In genomic region chr6:88842731-88843151, GRCm38 (mm10) we compare ENCODE assay signal across 8 mouse cellular contexts. TPM values are rescaled to one million over a fixed set of nuclear protein-coding genes. Genes with fewer than 3 reads are reported as not detected.
DNase-seq lines count a peak whose midpoint lies in the region; ATAC-seq and TF ChIP-seq lines count a peak whose summit lies in the region.

No protein-coding gene starts in this region.

- WGBS in heart, embryonic 12.5 days = under 1% methylated on average over 32 of the region's 32 CpGs
- WGBS in liver, embryonic 12.5 days (ENCODE audit: insufficient replicate concordance) = 3% methylated on average over 32 of the region's 32 CpGs

- H3K9me3 ChIP-seq in heart, embryonic 12.5 days (replicated peaks) = no peaks in the 10 kb centered on the region
- H3K9me3 ChIP-seq in E14TG2a.4 (ENCODE audit: low read length) = no peaks in the 10 kb centered on the region
- H3K9me3 ChIP-seq in liver, embryonic 12.5 days (replicated peaks) = no peaks in the 10 kb centered on the region

- H3K27me3 ChIP-seq in heart, embryonic 12.5 days (replicated peaks) = no peaks in the 10 kb centered on the region
- no peaks in the 10 kb centered on the region for H3K27me3 ChIP-seq in E14TG2a.4 (ENCODE audit: insufficient read depth, low read length)
- peaks cover 18% of the 10 kb centered on the region; the same call in 1 of the 2 replicates for H3K27me3 ChIP-seq in liver, embryonic 12.5 days (replicated peaks)

- peak overlapping the region; percentile 89 for H3K4me3 ChIP-seq in heart, embryonic 12.5 days
- H3K4me3 ChIP-seq in E14TG2a.4 (replicated peaks; ENCODE audit: low read length) = peak overlapping the region; percentile 98
- peak overlapping the region; percentile 62 for H3K4me3 ChIP-seq in brown adipose tissue, adult 24 weeks (ENCODE audit: insufficient read depth, low read depth, low read length)
- H3K4me3 ChIP-seq in liver, embryonic 12.5 days = peak overlapping the region; percentile 79

- ATAC-seq in heart, embryonic 12.5 days (ENCODE audit: insufficient number of reproducible peaks, low FRiP score) = no peak; the same call in 1 of the 2 replicates
- no peak for ATAC-seq in liver, embryonic 12.5 days

- H3K36me3 ChIP-seq in heart, embryonic 12.5 days = peaks cover 19% of the 10 kb centered on the region
- peaks cover 16% of the 10 kb centered on the region for H3K36me3 ChIP-seq in E14TG2a.4 (ENCODE audit: insufficient read depth, low read length)
- peaks cover 25% of the 10 kb centered on the region for H3K36me3 ChIP-seq in liver, embryonic 12.5 days

- H3K4me2 ChIP-seq in heart, embryonic 12.5 days = peak overlapping the region; percentile 96
- peak overlapping the region; percentile 99 for H3K4me2 ChIP-seq in liver, embryonic 12.5 days

- no peak for TF ChIP-seq CTCF in E14TG2a.4 (conservative IDR thresholded peaks at IDR 0.05; ENCODE audit: low read length)

- no peak for DNase-seq in heart, adult 8-10 months (ENCODE audit: low spot score)
- peak; percentile 60 for DNase-seq in heart, postnatal 4 days
- peak; percentile 71 for DNase-seq in right cerebral cortex, postnatal 25 days
- no peak for DNase-seq in urinary bladder, adult 2 months (ENCODE audit: low spot score)

- H3K4me1 ChIP-seq in heart, embryonic 12.5 days (replicated peaks) = peaks cover 20% of the 10 kb centered on the region
- H3K4me1 ChIP-seq in E14TG2a.4 (replicated peaks; ENCODE audit: low read depth, low read length) = peaks cover 64% of the 10 kb centered on the region
- peaks cover 5% of the 10 kb centered on the region; the same call in 1 of the 2 replicates for H3K4me1 ChIP-seq in brown adipose tissue, adult 24 weeks (ENCODE audit: control insufficient read depth, insufficient read depth, insufficient read length, low read length)
- peaks cover 33% of the 10 kb centered on the region for H3K4me1 ChIP-seq in liver, embryonic 12.5 days

- peak overlapping the region; percentile 89 for H3K27ac ChIP-seq in heart, embryonic 12.5 days (ENCODE audit: poor library complexity, severe bottlenecking)
- no peak overlapping the region for H3K27ac ChIP-seq in brown adipose tissue, adult 24 weeks (replicated peaks; ENCODE audit: low read depth, low read length)
- H3K27ac ChIP-seq in liver, embryonic 12.5 days = peak overlapping the region; percentile 92

- peak overlapping the region; percentile 94 for H3K9ac ChIP-seq in heart, embryonic 12.5 days
- H3K9ac ChIP-seq in liver, embryonic 12.5 days = peak overlapping the region; percentile 87

RNA-seq across cellular contexts. Expression of gene Abtb1, which starts 1.0 kb away (rescaled TPM):
- 22.0 and 24.2 TPM in 2 replicates for polyA plus RNA-seq in heart, embryonic 12.5 days (2016; fragmentation: Nextera tagmentation; extraction: Ambion mirVana)
- total RNA-seq in heart, adult 8-10 months (2022) = 10 to 100 TPM; 18.8 to 27.6 (median 23.8) TPM
- polyA plus RNA-seq in brown adipose tissue, adult 24 weeks (2012; ENCODE audit: insufficient read depth, insufficient read length, missing spikeins) = 8.6 and 12.6 TPM in 2 replicates
- total RNA-seq in heart, postnatal 4 days (2021) = 10 to 100 TPM; 14.8 to 19.6 TPM
- polyA plus RNA-seq in liver, embryonic 12.5 days (2016; fragmentation: Nextera tagmentation; extraction: Ambion mirVana) = 37.6 and 40.0 TPM in 2 replicates
- 48.1 and 51.8 TPM in 2 replicates for polyA plus RNA-seq in urinary bladder, adult 2 months (2012; rRNA removed)

RNA-seq across cellular contexts. Expression of gene Podxl2, which starts 32.1 kb away (rescaled TPM):
- 44.0 and 50.8 TPM in 2 replicates for polyA plus RNA-seq in heart, embryonic 12.5 days (2016; fragmentation: Nextera tagmentation; extraction: Ambion mirVana)
- 10 to 100 TPM; 13.7 to 14.8 (median 14.2) TPM for total RNA-seq in heart, adult 8-10 months (2022)
- polyA plus RNA-seq in brown adipose tissue, adult 24 weeks (2012; ENCODE audit: insufficient read depth, insufficient read length, missing spikeins) = 1.1 and 1.6 TPM in 2 replicates
- 10 to 100 TPM; 61.1 to 65.1 TPM for total RNA-seq in heart, postnatal 4 days (2021)
- 4.6 and 5.0 TPM in 2 replicates for polyA plus RNA-seq in liver, embryonic 12.5 days (2016; fragmentation: Nextera tagmentation; extraction: Ambion mirVana)
- 23.2 and 24.2 TPM in 2 replicates for polyA plus RNA-seq in urinary bladder, adult 2 months (2012; rRNA removed)

RNA-seq across cellular contexts. Expression of gene Mcm2, which starts 55.8 kb away (rescaled TPM):
- 130 TPM in 2 replicates for polyA plus RNA-seq in heart, embryonic 12.5 days (2016; fragmentation: Nextera tagmentation; extraction: Ambion mirVana)
- total RNA-seq in heart, adult 8-10 months (2022) = 1 to 10 TPM; 4.7 to 6.7 (median 5.6) TPM
- 1.7 and 1.8 TPM in 2 replicates for polyA plus RNA-seq in brown adipose tissue, adult 24 weeks (2012; ENCODE audit: insufficient read depth, insufficient read length, missing spikeins)
- 100 to 1,000 TPM in 1 of 2 experiments, 10 to 100 TPM in 1; 86.1 to 103 TPM for total RNA-seq in heart, postnatal 4 days (2021)
- 240 and 243 TPM in 2 replicates for polyA plus RNA-seq in liver, embryonic 12.5 days (2016; fragmentation: Nextera tagmentation; extraction: Ambion mirVana)
- 10.0 and 14.5 TPM in 2 replicates for polyA plus RNA-seq in urinary bladder, adult 2 months (2012; rRNA removed)

RNA-seq across cellular contexts. Expression of gene Tpra1, which starts 59.3 kb away (rescaled TPM):
- polyA plus RNA-seq in heart, embryonic 12.5 days (2016; fragmentation: Nextera tagmentation; extraction: Ambion mirVana) = 42.8 and 48.0 TPM in 2 replicates
- 10 to 100 TPM; 29.0 to 36.3 (median 32.2) TPM for total RNA-seq in heart, adult 8-10 months (2022)
- polyA plus RNA-seq in brown adipose tissue, adult 24 weeks (2012; ENCODE audit: insufficient read depth, insufficient read length, missing spikeins) = 15.5 and 17.5 TPM in 2 replicates
- total RNA-seq in heart, postnatal 4 days (2021) = 10 to 100 TPM; 29.7 to 30.8 TPM
- polyA plus RNA-seq in liver, embryonic 12.5 days (2016; fragmentation: Nextera tagmentation; extraction: Ambion mirVana) = 52.7 and 53.9 TPM in 2 replicates
- 88.4 and 107 TPM in 2 replicates for polyA plus RNA-seq in urinary bladder, adult 2 months (2012; rRNA removed)

Comparison
In these comparisons a context has a peak if more than half of its experiments do, and no peak if none do; other contexts are left out.
1. DNase-seq: peak in heart, postnatal 4 days (single experiment) and right cerebral cortex, postnatal 25 days (single experiment); none in heart, adult 8-10 months (single experiment) and urinary bladder, adult 2 months (single experiment).
2. Peak in every context shown above with its lines, with median percentiles within 50 percentile points of each other: H3K4me3 ChIP-seq.